Mouse (Mus musculus) hindbrain, postnatal 0 days (tissue): ENCODE measurements at regions not wholly inside any gene's neighbourhood (a gene's known extent, or its start where the extent isn't known, plus 50 kb on each side); places are given as distances from the start of the nearest gene placed in this dataset.

Source experiments
- ATAC-seq: fragments of 200-750 bp; cut with Nextera tagmentation; 2 replicates; pipeline ENCODE4 v1.8.0; 2017; ENCODE audit warnings: mild to moderate bottlenecking, moderate TSS enrichment, moderate library complexity
- DNase-seq: peaks from one replicate; pipeline ENCODE4 v3.0.0-alpha.2; 2015; ENCODE audit warnings: low spot score
- H3K27ac ChIP-seq: fragments of 300-500 bp; sonication (generic); 2 replicates; pipeline ENCODE4 v1.5.1; 2014; ENCODE audit warnings: mild to moderate bottlenecking
- H3K27me3 ChIP-seq: fragments of 300-500 bp; sonication (generic); 2 replicates; pipeline ENCODE4 v1.6.1; 2014; ENCODE audit warnings: low read length, mixed read lengths; ENCODE audit not compliant: insufficient read depth
- H3K36me3 ChIP-seq: fragments of 300-500 bp; sonication (generic); 2 replicates; pipeline ENCODE4 v1.6.1; 2014; ENCODE audit warnings: low read length, mixed read lengths; ENCODE audit not compliant: insufficient read depth
- H3K4me1 ChIP-seq: fragments of 300-500 bp; sonication (generic); 2 replicates; pipeline ENCODE4 v1.6.1; 2014; ENCODE audit warnings: antibody characterized with exemption, low read length, mixed read lengths; ENCODE audit not compliant: insufficient read depth
- H3K4me2 ChIP-seq: fragments of 300-500 bp; sonication (generic); 2 replicates; pipeline ENCODE4 v1.6.1; 2014; ENCODE audit warnings: low read depth, mild to moderate bottlenecking, low read length, moderate library complexity, mixed read lengths
- H3K4me3 ChIP-seq: fragments of 300-500 bp; sonication (generic); 2 replicates; pipeline ENCODE4 v1.5.1; 2014; ENCODE audit warnings: low read length
- H3K9ac ChIP-seq: fragments of 300-500 bp; sonication (generic); replicated peaks from 2 replicates; pipeline ENCODE4 v1.6.1; 2014; ENCODE audit warnings: mild to moderate bottlenecking, low read length, moderate library complexity, mixed read lengths
- H3K9me3 ChIP-seq: fragments of 300-500 bp; sonication (generic); 2 replicates; pipeline ENCODE4 v1.6.1; 2016; ENCODE audit warnings: low read length, mixed read lengths
- CTCF ChIP-seq: IDR thresholded peaks from 2 replicates; pipeline ENCODE4 v1.5.1; 2016; ENCODE audit warnings: antibody characterized with exemption, control low read depth, low read depth
- WGBS: fragments of 180-500 bp; shearing (Covaris S2); extraction: QIAGEN DNeasy Blood & Tissue Kit; methylation state at CpG from one replicate; pipeline ENCODE4 v1.1.7; 2014; 5-methylcytosine and 5-hydroxymethylcytosine counted together

- Histone ChIP-seq H3K27ac (no peak overlapping the region), H3K27me3 (no peaks in the 10 kb centered on the region), H3K36me3 (no peaks in the 10 kb centered on the region), H3K4me1 (0 out of 2 replicates have a peak, but pooled peaks cover 10% of the 10 kb centered on the region), H3K4me3 (no peak overlapping the region), H3K4me2 (no peak overlapping the region), H3K9me3 (no peaks in the 10 kb centered on the region), H3K9ac (no peak overlapping the region)
- TF ChIP-seq CTCF, result no peak
- ATAC-seq (no peak), DNase-seq (no peak)
- 71% methylated on average over 3 of the region's 3 CpGs for WGBS
Measured at GRCm38 (mm10) chr2:94248948-94249347, 91.2 kb upstream of the Hsd17b12 start.

GRCm38 (mm10) chr2:94246851-94247471 is 89.2 kb upstream of the Hsd17b12 start:
- WGBS, result under 1% methylated on average over 30 of the region's 30 CpGs
- peak overlapping the region; percentile 55 for H3K4me3 ChIP-seq
- TF ChIP-seq CTCF, result no peak
- no peaks in the 10 kb centered on the region for H3K9me3 ChIP-seq
- DNase-seq, result peak; percentile 90
- peak overlapping the region; percentile 84 for H3K4me2 ChIP-seq
- 0 out of 2 replicates have a peak, but pooled peaks cover 10% of the 10 kb centered on the region for H3K4me1 ChIP-seq
- H3K27me3 ChIP-seq, result peaks cover 18% of the 10 kb centered on the region
- peak overlapping the region; percentile 91 for H3K27ac ChIP-seq
- peak overlapping the region; percentile 58 for H3K9ac ChIP-seq
- no peaks in the 10 kb centered on the region for H3K36me3 ChIP-seq
- ATAC-seq, result peak; percentile 84

- Histone ChIP-seq H3K9me3 (no peaks in the 10 kb centered on the region), H3K27me3 (peaks cover 22% of the 10 kb centered on the region), H3K36me3 (no peaks in the 10 kb centered on the region), H3K4me1 (peaks cover 10% of the 10 kb centered on the region; the same call in 1 of the 2 replicates), H3K4me2 (peak overlapping the region; percentile 84), H3K9ac (peak overlapping the region; percentile 58), H3K27ac (peak overlapping the region; percentile 91), H3K4me3 (peak overlapping the region; percentile 55)
- no peak for TF ChIP-seq CTCF
- WGBS, result 23% methylated on average over 9 of the region's 9 CpGs
- DNase-seq (peak; percentile 54), ATAC-seq (no peak)
Measured at GRCm38 (mm10) chr2:94246180-94246611, 88.4 kb upstream of the Hsd17b12 start.

GRCm38 (mm10) chr2:94245305-94245959 is 87.7 kb upstream of the Hsd17b12 start:
- peak; percentile 83 for TF ChIP-seq CTCF
- DNase-seq, result peak; percentile 93
- WGBS, result under 1% methylated on average over 16 of the region's 16 CpGs
- Histone ChIP-seq H3K9me3 (no peaks in the 10 kb centered on the region), H3K4me1 (peaks cover 10% of the 10 kb centered on the region), H3K4me2 (peak overlapping the region; percentile 84), H3K27ac (peak overlapping the region; percentile 91), H3K9ac (peak overlapping the region; percentile 58; the same call in 1 of the 2 replicates), H3K27me3 (peaks cover 23% of the 10 kb centered on the region), H3K36me3 (no peaks in the 10 kb centered on the region), H3K4me3 (peak overlapping the region; percentile 55)
- ATAC-seq, result peak; percentile 58

- WGBS, result 0% methylated on average over 9 of the region's 9 CpGs
- peak overlapping the region; percentile 55 for H3K4me3 ChIP-seq
- DNase-seq, result no peak
- H3K4me2 ChIP-seq, result peak overlapping the region; percentile 84
- no peak for TF ChIP-seq CTCF
- H3K36me3 ChIP-seq, result no peaks in the 10 kb centered on the region
- ATAC-seq, result no peak
- H3K9ac ChIP-seq, result no peak overlapping the region; the same call in 1 of the 2 replicates
- H3K27me3 ChIP-seq, result peaks cover 34% of the 10 kb centered on the region
- no peaks in the 10 kb centered on the region for H3K9me3 ChIP-seq
- peaks cover 13% of the 10 kb centered on the region for H3K4me1 ChIP-seq
- H3K27ac ChIP-seq, result 0 out of 2 replicates have a peak overlapping the region, but pooled peaks have one; percentile 60
Measured at GRCm38 (mm10) chr2:94244140-94244539, 86.4 kb upstream of the Hsd17b12 start.

- peak; percentile 48 for TF ChIP-seq CTCF
- peaks cover 12% of the 10 kb centered on the region for H3K4me1 ChIP-seq
- H3K4me2 ChIP-seq, result peak overlapping the region; percentile 84
- H3K36me3 ChIP-seq, result no peaks in the 10 kb centered on the region
- H3K9ac ChIP-seq, result no peak overlapping the region
- under 1% methylated on average over 50 of the region's 50 CpGs for WGBS
- ATAC-seq (no peak), DNase-seq (peak; percentile 54)
- H3K27ac ChIP-seq, result no peak overlapping the region
- peak overlapping the region; percentile 55 for H3K4me3 ChIP-seq
- no peaks in the 10 kb centered on the region for H3K9me3 ChIP-seq
- H3K27me3 ChIP-seq, result peaks cover 43% of the 10 kb centered on the region
Measured at GRCm38 (mm10) chr2:94243053-94243916, 85.5 kb upstream of the Hsd17b12 start.
